Mouse (Mus musculus) embryonic facial prominence, embryonic 11.5 days (tissue): ENCODE measurements around the gene Tapbp. TPM values are rescaled to one million over a fixed set of nuclear protein-coding genes. Genes with fewer than 3 reads are reported as not detected.

ENCODE experiments used
- ATAC-seq: fragments of 200-750 bp; cut with Nextera tagmentation; replicated peaks from 2 replicates; pipeline ENCODE4 v1.8.0; 2017; ENCODE audit warnings: low read depth; ENCODE audit not compliant: insufficient number of reproducible peaks, low FRiP score, low TSS enrichment
- DNase-seq: peaks from one replicate; pipeline ENCODE4 v3.0.0-alpha.2; 2015; ENCODE audit warnings: low spot score
- H3K27ac ChIP-seq: fragments of 300-500 bp; sonication (generic); replicated peaks from 2 replicates; pipeline ENCODE4 v1.5.1; 2014; ENCODE audit warnings: mild to moderate bottlenecking, low read depth, low read length, control low read depth
- H3K27me3 ChIP-seq: fragments of 300-500 bp; sonication (generic); 2 replicates; pipeline ENCODE4 v1.6.1; 2014; ENCODE audit warnings: mild to moderate bottlenecking, low read length, moderate library complexity, mixed read lengths; ENCODE audit not compliant: control insufficient read depth, insufficient read depth
- H3K36me3 ChIP-seq: fragments of 300-500 bp; sonication (generic); replicated peaks from 2 replicates; pipeline ENCODE4 v1.6.1; 2014; ENCODE audit warnings: low read depth, mild to moderate bottlenecking, low read length, moderate library complexity, mixed read lengths; ENCODE audit not compliant: control insufficient read depth, insufficient read depth
- H3K4me1 ChIP-seq: fragments of 300-500 bp; sonication (generic); 2 replicates; pipeline ENCODE4 v1.6.1; 2014; ENCODE audit warnings: low read length, mixed read lengths; ENCODE audit not compliant: control insufficient read depth, insufficient read depth
- H3K4me2 ChIP-seq: fragments of 300-500 bp; sonication (generic); 2 replicates; pipeline ENCODE4 v1.6.1; 2014; ENCODE audit warnings: low read depth, mild to moderate bottlenecking, control low read depth, low read length, moderate library complexity
- H3K4me3 ChIP-seq: fragments of 300-500 bp; sonication (generic); 2 replicates; pipeline ENCODE4 v1.5.1; 2014; ENCODE audit warnings: low read depth, low read length, control low read depth
- H3K9ac ChIP-seq: fragments of 300-500 bp; sonication (generic); replicated peaks from 2 replicates; pipeline ENCODE4 v1.6.1; 2014; ENCODE audit warnings: mild to moderate bottlenecking, control low read depth, low read length
- H3K9me3 ChIP-seq: fragments of 300-500 bp; sonication (generic); replicated peaks from 2 replicates; pipeline ENCODE4 v1.6.1; 2016; ENCODE audit warnings: mild to moderate bottlenecking, low read length, inconsistent platforms, mixed read lengths; ENCODE audit not compliant: control insufficient read depth
- WGBS: fragments of 180-500 bp; shearing (Covaris S2); extraction: QIAGEN DNeasy Blood & Tissue Kit; methylation state at CpG from one replicate; pipeline ENCODE4 v1.1.7; 2014; 5-methylcytosine and 5-hydroxymethylcytosine counted together
- polyA plus RNA-seq: library from polyadenylated mRNA; unstranded; fragments of >200 nt; fragmentation: Nextera tagmentation; extraction: Ambion mirVana; gene quantifications from 2 replicates; pipeline ENCODE4 v1.2.1, GENCODE M21; 2014

Tapbp gene
- polyA plus RNA-seq, 1 experiment from 2014 or later, result 11.3 TPM

DNA sequence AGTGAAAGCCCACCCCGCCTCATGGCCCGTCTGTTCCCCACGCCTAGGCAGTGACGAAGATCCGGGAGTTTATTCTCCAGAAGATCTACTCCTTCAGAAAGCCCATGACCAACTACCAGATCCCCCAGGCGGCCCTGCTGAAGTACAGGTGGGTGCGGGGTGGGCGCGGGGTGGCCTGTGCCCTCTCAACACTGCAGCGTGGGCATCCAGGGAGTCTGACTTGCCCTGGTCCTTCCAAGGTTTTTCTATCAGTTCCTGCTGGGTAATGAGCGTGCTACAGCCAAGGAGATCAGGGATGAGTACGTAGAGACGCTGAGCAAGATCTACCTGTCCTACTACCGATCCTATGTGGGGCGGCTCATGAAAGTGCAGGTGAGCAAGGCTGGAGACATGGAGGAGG lies 44.2 kb downstream of the Tapbp start:
- peaks cover 2% of the 10 kb centered on the region; the same call in 1 of the 2 replicates for H3K36me3 ChIP-seq
- H3K9me3 ChIP-seq, result no peaks in the 10 kb centered on the region
- no peaks in the 10 kb centered on the region for H3K27me3 ChIP-seq
- no peak overlapping the region for H3K4me2 ChIP-seq
- H3K9ac ChIP-seq, result no peak overlapping the region
- H3K27ac ChIP-seq, result no peak overlapping the region
- no peaks in the 10 kb centered on the region for H3K4me1 ChIP-seq
- ATAC-seq, result no peak
- H3K4me3 ChIP-seq, result no peak overlapping the region
- WGBS, result 92% methylated on average over 15 of the region's 15 CpGs
- DNase-seq, result no peak

DNA sequence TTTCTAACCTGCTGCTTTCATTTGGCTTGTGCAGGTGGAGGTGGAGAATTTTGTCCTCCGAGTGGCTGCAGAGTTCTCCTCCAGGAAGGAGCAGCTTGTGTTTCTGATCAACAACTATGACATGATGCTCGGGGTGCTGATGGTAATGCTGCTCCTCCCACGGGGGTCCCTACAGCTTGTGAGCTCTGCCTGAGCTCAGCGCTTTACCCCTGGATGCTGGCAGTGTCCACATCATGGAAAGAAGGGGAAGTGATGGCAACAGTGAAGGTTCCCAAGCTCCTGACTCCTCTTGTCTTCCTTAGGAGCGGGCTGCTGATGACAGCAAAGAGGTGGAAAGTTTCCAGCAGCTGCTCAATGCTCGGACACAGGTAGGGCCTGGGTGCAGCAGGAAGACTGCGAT lies 47.2 kb downstream of the Tapbp start:
- Histone ChIP-seq H3K9ac (no peak overlapping the region), H3K4me1 (no peaks in the 10 kb centered on the region), H3K4me3 (no peak overlapping the region), H3K27ac (no peak overlapping the region), H3K4me2 (no peak overlapping the region), H3K9me3 (no peaks in the 10 kb centered on the region), H3K36me3 (peaks cover 2% of the 10 kb centered on the region; the same call in 1 of the 2 replicates), H3K27me3 (no peaks in the 10 kb centered on the region)
- WGBS, result 93% methylated on average over 7 of the region's 7 CpGs
- DNase-seq (no peak), ATAC-seq (no peak)

GRCm38 (mm10) chr17:33965082-33965845 lies 49.6 kb downstream of the Tapbp start:
- no peak for ATAC-seq
- no peaks in the 10 kb centered on the region for H3K36me3 ChIP-seq
- H3K4me1 ChIP-seq, result no peaks in the 10 kb centered on the region
- WGBS, result 87% methylated on average over 17 of the region's 17 CpGs
- H3K9me3 ChIP-seq, result no peaks in the 10 kb centered on the region
- H3K27ac ChIP-seq, result no peak overlapping the region
- no peak overlapping the region for H3K9ac ChIP-seq
- no peak overlapping the region for H3K4me2 ChIP-seq
- no peak overlapping the region for H3K4me3 ChIP-seq
- DNase-seq, result no peak
- no peaks in the 10 kb centered on the region for H3K27me3 ChIP-seq

GRCm38 (mm10) chr17:33965846-33966550 lies 50.3 kb downstream of the Tapbp start:
- Histone ChIP-seq H3K9me3 (no peaks in the 10 kb centered on the region), H3K27ac (no peak overlapping the region), H3K9ac (no peak overlapping the region), H3K27me3 (no peaks in the 10 kb centered on the region), H3K4me1 (no peaks in the 10 kb centered on the region), H3K4me3 (no peak overlapping the region), H3K36me3 (no peaks in the 10 kb centered on the region), H3K4me2 (no peak overlapping the region)
- 88% methylated on average over 16 of the region's 16 CpGs for WGBS
- ATAC-seq, result no peak
- no peak for DNase-seq

DNA sequence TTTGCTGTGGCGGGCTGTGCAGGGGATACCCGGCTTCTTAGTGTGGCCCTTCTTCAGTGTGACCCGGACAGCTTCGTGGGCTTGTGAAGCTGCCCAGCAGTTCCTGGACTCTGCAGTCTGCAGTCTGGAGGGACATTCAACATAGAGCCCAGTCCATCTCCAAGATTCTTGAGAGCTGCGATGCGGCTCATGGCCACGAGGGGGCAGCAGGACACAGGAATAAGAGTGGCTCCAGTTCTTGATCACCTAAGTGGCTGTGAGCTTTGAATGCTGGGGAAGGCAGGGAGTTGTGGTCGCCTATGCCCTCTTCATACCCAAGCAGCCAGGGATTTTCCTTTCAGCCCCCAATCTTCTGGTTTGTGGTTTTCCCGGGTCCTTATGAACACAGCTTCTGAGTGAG lies 52.8 kb downstream of the Tapbp start:
- ATAC-seq (peak; percentile 31; the same call in 1 of the 2 replicates), DNase-seq (peak; percentile 89)
- no peak overlapping the region for H3K4me3 ChIP-seq
- WGBS, result 4% methylated on average over 9 of the region's 9 CpGs
- H3K4me1 ChIP-seq, result no peaks in the 10 kb centered on the region
- H3K27me3 ChIP-seq, result no peaks in the 10 kb centered on the region
- H3K9ac ChIP-seq, result no peak overlapping the region
- H3K36me3 ChIP-seq, result no peaks in the 10 kb centered on the region
- H3K9me3 ChIP-seq, result no peaks in the 10 kb centered on the region
- no peak overlapping the region for H3K4me2 ChIP-seq
- H3K27ac ChIP-seq, result no peak overlapping the region

DNA sequence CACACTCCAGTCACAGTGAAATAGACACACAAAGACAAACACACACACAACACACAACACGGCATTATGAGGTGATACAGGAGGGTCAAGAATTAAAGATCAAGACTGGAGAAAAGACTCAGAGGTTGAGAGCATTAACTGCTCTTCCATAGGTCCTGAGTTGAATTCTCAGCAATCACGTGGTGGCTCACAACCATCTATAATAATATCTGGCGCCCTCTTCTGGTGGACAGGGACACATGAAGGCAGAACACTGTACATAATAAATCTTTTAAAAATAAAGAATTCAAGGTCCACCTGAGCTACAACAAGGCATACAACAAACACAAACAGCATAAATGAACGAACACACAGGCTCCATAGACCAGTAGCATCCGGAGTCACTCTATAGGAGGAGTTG lies 53.2 kb downstream of the Tapbp start:
- Histone ChIP-seq H3K27ac (no peak overlapping the region), H3K4me2 (no peak overlapping the region), H3K9me3 (no peaks in the 10 kb centered on the region), H3K9ac (no peak overlapping the region), H3K4me1 (no peaks in the 10 kb centered on the region), H3K27me3 (no peaks in the 10 kb centered on the region), H3K36me3 (no peaks in the 10 kb centered on the region), H3K4me3 (no peak overlapping the region)
- peak; percentile 68 for DNase-seq
- ATAC-seq, result peak; percentile 55
- WGBS, result 26% methylated on average over 5 of the region's 5 CpGs

GRCm38 (mm10) chr17:33969394-33969793 lies 53.7 kb downstream of the Tapbp start:
- 73% methylated on average over 4 of the region's 4 CpGs for WGBS
- DNase-seq (no peak), ATAC-seq (no peak)
- Histone ChIP-seq H3K4me2 (no peak overlapping the region), H3K4me1 (no peaks in the 10 kb centered on the region), H3K27ac (no peak overlapping the region), H3K9ac (no peak overlapping the region), H3K9me3 (no peaks in the 10 kb centered on the region), H3K27me3 (no peaks in the 10 kb centered on the region), H3K36me3 (no peaks in the 10 kb centered on the region), H3K4me3 (no peak overlapping the region)

DNA sequence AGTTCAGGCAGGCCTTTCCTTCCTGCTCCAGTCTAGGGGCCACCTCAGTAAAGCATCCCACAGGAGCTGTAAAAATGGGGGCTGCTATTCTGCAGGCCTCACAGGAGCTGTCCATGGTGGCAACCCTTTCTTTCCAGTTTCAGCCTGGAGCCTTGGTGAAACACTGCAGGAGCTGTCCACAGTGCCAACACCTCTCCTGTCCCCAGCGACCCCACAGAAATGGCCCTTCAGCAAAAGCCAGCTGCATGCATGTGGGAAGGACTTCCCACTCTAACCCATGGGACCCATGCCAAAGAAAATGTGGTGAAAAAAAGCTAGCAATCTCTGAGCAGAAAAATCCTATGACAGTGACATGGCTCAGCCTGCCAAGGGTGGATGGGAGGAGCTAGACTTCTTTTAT lies 57.0 kb downstream of the Tapbp start:
- Histone ChIP-seq H3K9ac (no peak overlapping the region), H3K4me2 (no peak overlapping the region), H3K4me3 (no peak overlapping the region), H3K27ac (no peak overlapping the region), H3K9me3 (no peaks in the 10 kb centered on the region), H3K4me1 (no peaks in the 10 kb centered on the region), H3K36me3 (no peaks in the 10 kb centered on the region), H3K27me3 (peaks cover 7% of the 10 kb centered on the region)
- 4% methylated on average over 1 of the region's 1 CpGs for WGBS
- no peak for ATAC-seq
- DNase-seq, result peak; percentile 76
